Mouse (Mus musculus): ENCODE results near the gene Gpr152. TPM values are rescaled to one million over a fixed set of nuclear protein-coding genes. Genes with fewer than 3 reads are reported as not detected.

Gpr152 gene
- polyA plus RNA-seq, 1 experiment = not detected

- H3K9me3 ChIP-seq (replicated peaks; ENCODE audit: control insufficient read depth, insufficient read depth, low read length, poor library complexity, severe bottlenecking) = no peaks in the 10 kb centered on the region
- H3K36me3 ChIP-seq (ENCODE audit: control insufficient read depth, insufficient read depth, low read length, poor library complexity, severe bottlenecking) = no peaks in the 10 kb centered on the region
- no peak overlapping the region for H3K27ac ChIP-seq (ENCODE audit: insufficient read depth, low read length)
- TF ChIP-seq EP300 (IDR thresholded peaks at IDR 0.05; ENCODE audit: insufficient read depth, low read depth, low read length) = no peak
- no peak for TF ChIP-seq POLR2A (IDR thresholded peaks at IDR 0.05; ENCODE audit: insufficient read depth, low read length)
- no peak for TF ChIP-seq CTCF (IDR thresholded peaks at IDR 0.05; ENCODE audit: low read depth, low read length)
- no peaks in the 10 kb centered on the region for H3K27me3 ChIP-seq (ENCODE audit: control insufficient read depth, insufficient read depth, low read length, poor library complexity, severe bottlenecking)
- no peaks in the 10 kb centered on the region for H3K4me1 ChIP-seq (ENCODE audit: control insufficient read depth, insufficient read depth, low read length)
- H3K9ac ChIP-seq (ENCODE audit: low read depth, poor library complexity, severe bottlenecking) = no peak overlapping the region
- no peak overlapping the region for H3K4me3 ChIP-seq (ENCODE audit: low read depth, low read length)
Observed at GRCm38 (mm10) chr19:4113806-4114230, 25.8 kb upstream of the Gpr152 start.

GRCm38 (mm10) chr19:4114551-4114950, 25.0 kb upstream of the Gpr152 start:
- Histone ChIP-seq H3K9me3 (replicated peaks; ENCODE audit: control insufficient read depth, insufficient read depth, low read length, poor library complexity, severe bottlenecking) (no peaks in the 10 kb centered on the region), H3K27ac (ENCODE audit: insufficient read depth, low read length) (no peak overlapping the region), H3K27me3 (ENCODE audit: control insufficient read depth, insufficient read depth, low read length, poor library complexity, severe bottlenecking) (no peaks in the 10 kb centered on the region), H3K4me3 (ENCODE audit: low read depth, low read length) (no peak overlapping the region), H3K36me3 (ENCODE audit: control insufficient read depth, insufficient read depth, low read length, poor library complexity, severe bottlenecking) (no peaks in the 10 kb centered on the region), H3K4me1 (ENCODE audit: control insufficient read depth, insufficient read depth, low read length) (no peaks in the 10 kb centered on the region), H3K9ac (ENCODE audit: low read depth, poor library complexity, severe bottlenecking) (no peak overlapping the region)
- TF ChIP-seq EP300 (IDR thresholded peaks at IDR 0.05; ENCODE audit: insufficient read depth, low read depth, low read length) (no peak), POLR2A (IDR thresholded peaks at IDR 0.05; ENCODE audit: insufficient read depth, low read length) (no peak), CTCF (IDR thresholded peaks at IDR 0.05; ENCODE audit: low read depth, low read length) (no peak)

GRCm38 (mm10) chr19:4115144-4115543, 24.4 kb upstream of the Gpr152 start:
- Histone ChIP-seq H3K36me3 (ENCODE audit: control insufficient read depth, insufficient read depth, low read length, poor library complexity, severe bottlenecking) (no peaks in the 10 kb centered on the region), H3K27me3 (ENCODE audit: control insufficient read depth, insufficient read depth, low read length, poor library complexity, severe bottlenecking) (no peaks in the 10 kb centered on the region), H3K4me1 (ENCODE audit: control insufficient read depth, insufficient read depth, low read length) (no peaks in the 10 kb centered on the region), H3K9ac (ENCODE audit: low read depth, poor library complexity, severe bottlenecking) (no peak overlapping the region), H3K27ac (ENCODE audit: insufficient read depth, low read length) (no peak overlapping the region), H3K4me3 (ENCODE audit: low read depth, low read length) (no peak overlapping the region), H3K9me3 (replicated peaks; ENCODE audit: control insufficient read depth, insufficient read depth, low read length, poor library complexity, severe bottlenecking) (no peaks in the 10 kb centered on the region)
- no peak for TF ChIP-seq EP300 (IDR thresholded peaks at IDR 0.05; ENCODE audit: insufficient read depth, low read depth, low read length)
- no peak for TF ChIP-seq POLR2A (IDR thresholded peaks at IDR 0.05; ENCODE audit: insufficient read depth, low read length)
- TF ChIP-seq CTCF (IDR thresholded peaks at IDR 0.05; ENCODE audit: low read depth, low read length) = no peak

- Histone ChIP-seq H3K4me3 (ENCODE audit: low read depth, low read length) (no peak overlapping the region), H3K9ac (ENCODE audit: low read depth, poor library complexity, severe bottlenecking) (no peak overlapping the region), H3K36me3 (ENCODE audit: control insufficient read depth, insufficient read depth, low read length, poor library complexity, severe bottlenecking) (no peaks in the 10 kb centered on the region), H3K27ac (ENCODE audit: insufficient read depth, low read length) (no peak overlapping the region), H3K4me1 (ENCODE audit: control insufficient read depth, insufficient read depth, low read length) (no peaks in the 10 kb centered on the region), H3K9me3 (replicated peaks; ENCODE audit: control insufficient read depth, insufficient read depth, low read length, poor library complexity, severe bottlenecking) (no peaks in the 10 kb centered on the region), H3K27me3 (ENCODE audit: control insufficient read depth, insufficient read depth, low read length, poor library complexity, severe bottlenecking) (no peaks in the 10 kb centered on the region)
- TF ChIP-seq POLR2A (IDR thresholded peaks at IDR 0.05; ENCODE audit: insufficient read depth, low read length) (no peak), EP300 (IDR thresholded peaks at IDR 0.05; ENCODE audit: insufficient read depth, low read depth, low read length) (no peak), CTCF (IDR thresholded peaks at IDR 0.05; ENCODE audit: low read depth, low read length) (no peak)
Observed at GRCm38 (mm10) chr19:4115816-4116215, 23.8 kb upstream of the Gpr152 start.

GRCm38 (mm10) chr19:4117006-4117405, 22.6 kb upstream of the Gpr152 start:
- no peaks in the 10 kb centered on the region for H3K4me1 ChIP-seq (ENCODE audit: control insufficient read depth, insufficient read depth, low read length)

GRCm38 (mm10) chr19:4118350-4118749, 21.2 kb upstream of the Gpr152 start:
- H3K36me3 ChIP-seq (ENCODE audit: control insufficient read depth, insufficient read depth, low read length, poor library complexity, severe bottlenecking) = no peaks in the 10 kb centered on the region
- no peaks in the 10 kb centered on the region for H3K4me1 ChIP-seq (ENCODE audit: control insufficient read depth, insufficient read depth, low read length)
- H3K27me3 ChIP-seq (ENCODE audit: control insufficient read depth, insufficient read depth, low read length, poor library complexity, severe bottlenecking) = no peaks in the 10 kb centered on the region
- no peak overlapping the region for H3K27ac ChIP-seq (ENCODE audit: insufficient read depth, low read length)
- no peak overlapping the region for H3K9ac ChIP-seq (ENCODE audit: low read depth, poor library complexity, severe bottlenecking)
- TF ChIP-seq CTCF (IDR thresholded peaks at IDR 0.05; ENCODE audit: low read depth, low read length) (no peak), EP300 (IDR thresholded peaks at IDR 0.05; ENCODE audit: insufficient read depth, low read depth, low read length) (no peak)
- H3K9me3 ChIP-seq (replicated peaks; ENCODE audit: control insufficient read depth, insufficient read depth, low read length, poor library complexity, severe bottlenecking) = no peaks in the 10 kb centered on the region
- no peak overlapping the region for H3K4me3 ChIP-seq (ENCODE audit: low read depth, low read length)

More at GRCm38 (mm10) chr19:4117006-4117405, 22.6 kb upstream of the Gpr152 start:
- Histone ChIP-seq H3K27ac (ENCODE audit: insufficient read depth, low read length) (no peak overlapping the region), H3K9ac (ENCODE audit: low read depth, poor library complexity, severe bottlenecking) (no peak overlapping the region), H3K27me3 (ENCODE audit: control insufficient read depth, insufficient read depth, low read length, poor library complexity, severe bottlenecking) (no peaks in the 10 kb centered on the region), H3K4me3 (ENCODE audit: low read depth, low read length) (no peak overlapping the region), H3K9me3 (replicated peaks; ENCODE audit: control insufficient read depth, insufficient read depth, low read length, poor library complexity, severe bottlenecking) (no peaks in the 10 kb centered on the region), H3K36me3 (ENCODE audit: control insufficient read depth, insufficient read depth, low read length, poor library complexity, severe bottlenecking) (no peaks in the 10 kb centered on the region)
- no peak for TF ChIP-seq POLR2A (IDR thresholded peaks at IDR 0.05; ENCODE audit: insufficient read depth, low read length)

Data from ES-Bruce4 (cell line).